24 mouse cellular contexts compared by ENCODE assay signal in genomic region chr9:97081106-97081862, GRCm38 (mm10). TPM values are rescaled to one million over a fixed set of nuclear protein-coding genes. Genes with fewer than 3 reads are reported as not detected.
A peak's percentile ranks its signal among the peaks of the same experiment; 100 is the strongest.
DNase-seq lines count a peak whose midpoint lies in the region; ATAC-seq and TF ChIP-seq lines count a peak whose summit lies in the region.
"Had no signal": no experiment of that assay in that cellular context is flagged by ENCODE, and none has a peak within 500 bp of the region (broad histone marks: within the 10 kb centered on the region; RNA-seq: fewer than 3 reads in every experiment).

No protein-coding gene starts in this region.

- no peak overlapping the region for H3K4me3 ChIP-seq in layer of hippocampus, adult 2 months
- H3K4me3 ChIP-seq in MEL (ENCODE audit: control insufficient read depth in 1 of 2, insufficient read depth in 1 of 2, low read depth in 2 of 2, low read length in 2 of 2), result no peak overlapping the region
- no peak overlapping the region for H3K4me3 ChIP-seq in intestine, embryonic 16.5 days (ENCODE audit: low read length)
- H3K4me3 ChIP-seq: embryonic facial prominence, embryonic 12.5 days; forebrain, embryonic 12.5 days; hindbrain, embryonic 15.5 days; limb, embryonic 12.5 days; liver, embryonic 12.5 days; megakaryocyte, embryonic 14.5 days; stomach, embryonic 15.5 days had no signal

- peak; percentile 92 for ATAC-seq in intestine, embryonic 16.5 days
- no peak for ATAC-seq in erythroid progenitor cell, adult 5-6 weeks (replicated peaks; ENCODE audit: low FRiP score, poor library complexity, severe bottlenecking)
- ATAC-seq: liver, embryonic 12.5 days; midbrain, embryonic 16.5 days had no signal

- DNase-seq in layer of hippocampus, adult 2 months (ENCODE audit: low spot score in 2 of 2), result no peak
- DNase-seq in layer of hippocampus, postnatal 10 days (ENCODE audit: low spot score in 2 of 2), result no peak
- DNase-seq in ES-CJ7 (ENCODE audit: low read depth, low spot score) (peak; percentile 28), MEL (ENCODE audit: low read depth, low spot score) (peak; percentile 12)
- no peak for DNase-seq in adrenal gland, postnatal 10 days
- DNase-seq: cerebellum, adult 11-12 months; cerebellum, postnatal 10 days; heart, adult 18-20 months; heart, postnatal 4 days; kidney, postnatal 4 days; lung, adult 2 months; lung, postnatal 36 days; thymus, adult 18-20 months; thymus, postnatal 36 days had no signal

- no peak for TF ChIP-seq POLR2A in MEL (IDR thresholded peaks at IDR 0.05; ENCODE audit: control insufficient read depth in 1 of 2, insufficient read depth in 1 of 2, low read depth in 1 of 2, low read length in 2 of 2, poor library complexity in 1 of 2)

- no peaks in the 10 kb centered on the region for H3K9me3 ChIP-seq in MEL (replicated peaks; ENCODE audit: insufficient read depth, low read length)
- H3K9me3 ChIP-seq in intestine, embryonic 16.5 days (ENCODE audit: control insufficient read depth, low read length), result no peaks in the 10 kb centered on the region
- H3K9me3 ChIP-seq: embryonic facial prominence, embryonic 12.5 days; forebrain, embryonic 12.5 days; hindbrain, embryonic 15.5 days; limb, embryonic 12.5 days; liver, embryonic 12.5 days; megakaryocyte, embryonic 14.5 days; stomach, embryonic 15.5 days had no signal

- TF ChIP-seq EP300 in MEL (IDR thresholded peaks at IDR 0.05; ENCODE audit: low read depth in 1 of 2, low read length in 2 of 2), result no peak

- no peaks in the 10 kb centered on the region for H3K79me2 ChIP-seq in MEL (ENCODE audit: control insufficient read depth, insufficient read depth, low read length, poor library complexity)

- H3K27ac ChIP-seq in layer of hippocampus, adult 2 months, result no peak overlapping the region
- no peak overlapping the region for H3K27ac ChIP-seq in MEL (ENCODE audit: control insufficient read depth, low read depth, low read length)
- H3K27ac ChIP-seq in intestine, embryonic 16.5 days (ENCODE audit: low read length), result no peak overlapping the region
- H3K27ac ChIP-seq: embryonic facial prominence, embryonic 12.5 days; forebrain, embryonic 12.5 days; hindbrain, embryonic 15.5 days; limb, embryonic 12.5 days; liver, embryonic 12.5 days; stomach, embryonic 15.5 days had no signal

- H3K4me1 ChIP-seq in MEL (ENCODE audit: control insufficient read depth in 1 of 2, insufficient read depth in 2 of 2, low read length in 2 of 2), result peaks cover 0 to 2% of the 10 kb centered on the region in 2 experiments; a peak in 1 of 4 replicates
- no peaks in the 10 kb centered on the region for H3K4me1 ChIP-seq in intestine, embryonic 16.5 days (ENCODE audit: control insufficient read depth, insufficient read depth, low read length)
- H3K4me1 ChIP-seq: embryonic facial prominence, embryonic 12.5 days; forebrain, embryonic 12.5 days; hindbrain, embryonic 15.5 days; limb, embryonic 12.5 days; liver, embryonic 12.5 days; megakaryocyte, embryonic 14.5 days; stomach, embryonic 15.5 days had no signal

- H3K9ac ChIP-seq in MEL (ENCODE audit: control insufficient read depth, low read depth, low read length, poor library complexity, severe bottlenecking), result no peak overlapping the region
- no peak overlapping the region for H3K9ac ChIP-seq in intestine, embryonic 16.5 days (ENCODE audit: low read depth, low read length)
- H3K9ac ChIP-seq: embryonic facial prominence, embryonic 12.5 days; forebrain, embryonic 12.5 days; hindbrain, embryonic 15.5 days; limb, embryonic 12.5 days; liver, embryonic 12.5 days; stomach, embryonic 15.5 days had no signal

- no peak overlapping the region for H3K4me2 ChIP-seq in intestine, embryonic 16.5 days (ENCODE audit: low read depth, low read length)
- H3K4me2 ChIP-seq: embryonic facial prominence, embryonic 12.5 days; forebrain, embryonic 12.5 days; hindbrain, embryonic 15.5 days; limb, embryonic 12.5 days; liver, embryonic 12.5 days; stomach, embryonic 15.5 days had no signal

- no peak for TF ChIP-seq RAD21 in MEL (IDR thresholded peaks at IDR 0.05; ENCODE audit: low read depth, low read length)

- TF ChIP-seq CTCF in layer of hippocampus, adult 2 months (conservative IDR thresholded peaks at IDR 0.05), result peak; percentile 63
- no peak for TF ChIP-seq CTCF in MEL (IDR thresholded peaks at IDR 0.05 in 2 of 3, conservative IDR thresholded peaks at IDR 0.05 in 1 of 3; ENCODE audit: control insufficient read depth in 1 of 3, insufficient read depth in 1 of 3, low read depth in 2 of 3, low read length in 3 of 3, poor library complexity in 1 of 3, severe bottlenecking in 1 of 3)

- H3K27me3 ChIP-seq in MEL (ENCODE audit: control insufficient read depth in 1 of 2, insufficient read depth in 2 of 2, low read length in 2 of 2), result no peaks in the 10 kb centered on the region
- H3K27me3 ChIP-seq in intestine, embryonic 16.5 days (replicated peaks; ENCODE audit: control insufficient read depth, insufficient read depth, low read length), result no peaks in the 10 kb centered on the region
- H3K27me3 ChIP-seq: embryonic facial prominence, embryonic 12.5 days; forebrain, embryonic 12.5 days; hindbrain, embryonic 15.5 days; limb, embryonic 12.5 days; liver, embryonic 12.5 days; megakaryocyte, embryonic 14.5 days; stomach, embryonic 15.5 days had no signal

- H3K36me3 ChIP-seq in MEL (ENCODE audit: control insufficient read depth in 1 of 2, insufficient read depth in 2 of 2, low read length in 2 of 2), result peaks cover 0 to 12% of the 10 kb centered on the region in 2 experiments; a peak in 3 of 4 replicates
- peaks cover 7% of the 10 kb centered on the region; the same call in 1 of the 2 replicates for H3K36me3 ChIP-seq in intestine, embryonic 16.5 days (ENCODE audit: control insufficient read depth, insufficient read depth, low read length)

- 66% methylated on average over 4 of the region's 4 CpGs for WGBS in intestine, embryonic 16.5 days

TF ChIP-seq in MEL, 35 proteins besides CTCF, POLR2A, EP300 and RAD21:
- TF ChIP-seq MEF2A (IDR thresholded peaks at IDR 0.05; ENCODE audit: extremely low read depth, insufficient replicate concordance, low read depth, low read length, poor library complexity, severe bottlenecking), result no peak
- TF ChIP-seq TBP (IDR thresholded peaks at IDR 0.05; ENCODE audit: low read depth, low read length), result peak; percentile 54; the same call in 1 of the 2 replicates
- no peak for TF ChIP-seq POLR2AphosphoS2 (IDR thresholded peaks at IDR 0.05; ENCODE audit: low read length)

RNA-seq across cellular contexts. Expression of gene Slc25a36, which starts 29.7 kb away (rescaled TPM):
- total RNA-seq in layer of hippocampus, adult 2 months (2021), result 10 to 100 TPM; 77.0 to 81.2 TPM
- 10 to 100 TPM; 92.5 to 99.9 TPM for total RNA-seq in layer of hippocampus, postnatal 10 days (2021)
- 12.9 and 13.0 TPM in 2 replicates for total RNA-seq in MEL (2012; rRNA removed)
- 10 to 100 TPM in 1 of 2 experiments, not detected in 1; 11.9 TPM for polyA plus RNA-seq in MEL (2012; ENCODE audit: insufficient read depth in 1 of 2, insufficient read length in 2 of 2, low read depth in 1 of 2, low replicate concordance in 2 of 2, missing spikeins in 1 of 2)
- polyA plus RNA-seq in intestine, embryonic 16.5 days (2015; fragmentation: Nextera tagmentation; extraction: Ambion mirVana), result 45.1 and 49.4 TPM in 2 replicates
- total RNA-seq in adrenal gland, postnatal 10 days (2021), result 10 to 100 TPM; 61.8 to 93.5 TPM
- total RNA-seq in erythroid progenitor cell, adult 5-6 weeks (2015; ENCODE audit: low replicate concordance), result 17.2 and 18.4 TPM in 2 replicates
- total RNA-seq in erythroid progenitor cell, adult 5-6 weeks (2017; ENCODE audit: low replicate concordance), result 11.2 and 16.0 TPM in 2 replicates

Comparison
In these comparisons a context has a peak if more than half of its experiments do, and no peak if none do; other contexts are left out.
1. DNase-seq: peak in ES-CJ7 (single experiment) and MEL (single experiment); none in layer of hippocampus, adult 2 months (0 of 2), layer of hippocampus, postnatal 10 days (0 of 2) and adrenal gland, postnatal 10 days (single experiment).